Mouse (Mus musculus): ENCODE results near the gene Hsf3.
"Not testable (repeated sequence)": the region's sequence is repeated elsewhere in the genome, so short reads cannot be mapped to it uniquely, and the experiment has no call there.

Hsf3 gene

GRCm38 (mm10) chrX:96456201-96456963, at the start of gene Hsf3:
TSS of gene Hsf3 (minus strand) at chrX:96456294.
- in situ Hi-C loops (cut with MboI; ENCODE audit: unreplicated experiment in 2 of 2) = no loop called here

DNA sequence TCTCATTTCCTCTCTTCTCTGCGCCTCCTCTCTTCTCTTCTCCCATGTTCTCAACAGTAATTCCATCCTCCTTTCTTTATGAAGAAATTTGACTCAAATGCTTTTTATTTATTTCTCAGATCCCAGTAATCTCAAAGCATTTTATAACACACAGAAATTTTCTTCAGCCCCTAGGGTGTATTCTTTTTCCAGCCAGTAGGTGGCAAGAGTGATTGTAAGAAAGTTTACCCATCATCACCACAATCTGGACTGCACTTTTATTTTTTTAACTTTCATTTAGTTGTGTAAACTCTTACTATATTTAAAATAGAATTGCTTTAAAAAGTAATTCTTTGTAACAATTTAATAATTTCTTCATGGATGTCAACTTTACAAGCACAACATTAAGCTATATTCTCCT, 45.5 kb upstream of the Hsf3 start:
- in situ Hi-C loops (cut with MboI; ENCODE audit: unreplicated experiment in 2 of 2) = no loop called here

GRCm38 (mm10) chrX:96455149-96455548, 945 bp downstream of the Hsf3 start, which contains the start of gene Heph:
TSS of gene Heph (plus strand) at chrX:96455359.
- in situ Hi-C loops (cut with MboI; ENCODE audit: unreplicated experiment in 2 of 2) = no loop called here

GRCm38 (mm10) chrX:96419383-96419782, 36.7 kb downstream of the Hsf3 start:
- in situ Hi-C loops (cut with MboI; ENCODE audit: unreplicated experiment in 2 of 2) = no loop called here

- in situ Hi-C loops (cut with MboI; ENCODE audit: unreplicated experiment in 2 of 2) = no loop called here
Observed at GRCm38 (mm10) chrX:96417733-96418132, 38.4 kb downstream of the Hsf3 start.

DNA sequence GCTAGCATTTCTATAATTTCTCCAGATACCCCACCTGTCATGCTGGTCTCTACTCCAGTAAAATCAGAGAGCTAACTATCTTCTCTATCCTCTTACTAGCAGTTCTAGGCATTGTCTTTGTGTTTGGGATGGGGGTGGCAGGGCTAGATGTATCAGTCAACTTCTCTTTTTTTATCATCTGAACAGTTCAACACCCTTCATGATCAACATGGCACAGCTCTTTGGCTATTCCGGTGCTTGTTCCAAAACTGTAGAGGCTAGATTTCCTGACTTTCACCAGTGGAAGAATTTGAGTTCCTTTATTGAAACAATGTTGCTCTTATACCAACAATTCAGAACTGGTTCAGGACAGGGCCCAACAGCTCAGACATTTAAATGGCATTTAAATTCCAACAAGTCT, 39.1 kb downstream of the Hsf3 start:
- in situ Hi-C loops (cut with MboI; ENCODE audit: unreplicated experiment in 2 of 2) = no loop called here

DNA sequence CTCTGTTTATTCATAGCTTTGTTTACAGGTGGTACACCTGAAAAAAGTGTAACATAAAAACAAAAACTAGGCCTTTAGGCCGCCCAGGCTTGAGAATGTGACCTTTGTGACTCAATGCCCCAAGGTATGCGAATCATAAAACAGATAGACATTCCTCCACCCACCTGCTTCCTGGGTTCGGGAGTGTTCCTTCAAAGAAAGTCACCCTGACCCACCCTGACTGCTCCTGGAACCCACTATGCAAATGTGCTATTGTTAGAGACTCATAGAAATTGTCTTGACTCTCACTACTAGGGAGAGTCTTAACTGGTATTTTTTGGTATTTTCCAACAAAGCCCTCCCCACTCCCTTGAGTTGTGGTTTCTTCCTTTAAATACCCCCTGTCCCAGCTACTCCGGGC, 40.7 kb downstream of the Hsf3 start:
- in situ Hi-C loops (cut with MboI; ENCODE audit: unreplicated experiment in 2 of 2) = not testable (repeated sequence)

DNA sequence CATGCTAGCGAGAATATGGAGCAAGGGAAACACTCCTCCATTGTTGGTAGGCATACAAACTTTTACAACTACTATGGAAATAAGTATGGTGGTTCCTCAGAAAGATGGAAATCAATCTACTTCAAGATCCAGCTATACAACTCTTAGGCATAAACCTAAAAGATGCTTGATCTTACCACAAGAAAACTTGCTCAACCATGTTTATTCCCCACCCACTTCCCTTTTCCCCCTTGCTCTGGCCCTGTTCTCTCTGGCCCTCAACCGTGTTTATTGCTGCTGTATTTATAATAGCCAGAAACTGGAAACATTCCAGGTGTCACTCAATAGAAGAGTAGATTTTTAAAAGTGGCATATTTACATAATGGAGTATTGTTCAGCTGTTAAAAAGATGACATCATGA, 117.0 kb downstream of the Hsf3 start:
- in situ Hi-C loops (cut with MboI; ENCODE audit: unreplicated experiment in 2 of 2) = loop anchor here (10.0 kb wide), 2 partner anchors 324 to 334 kb away; no protein-coding TSS in a partner anchor

DNA sequence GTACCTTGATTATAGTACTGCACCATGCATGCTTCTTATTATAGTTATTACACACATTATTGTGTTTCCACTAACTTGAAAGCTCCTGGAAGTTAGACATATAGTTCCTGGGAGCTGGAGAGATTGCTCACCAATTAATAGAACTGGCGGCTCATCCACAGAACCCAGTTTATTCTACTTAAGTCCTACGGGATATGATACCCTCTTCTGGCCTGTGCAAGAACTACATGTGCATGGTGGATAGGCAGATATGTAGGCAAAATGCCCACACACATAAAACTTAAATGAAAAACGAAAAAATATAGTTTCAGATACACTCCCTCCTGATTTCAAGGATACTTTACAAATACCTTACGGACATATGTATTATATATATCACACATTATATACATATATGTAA, 126.3 kb downstream of the Hsf3 start:
- in situ Hi-C loops (cut with MboI; ENCODE audit: unreplicated experiment in 2 of 2) = loop anchor here (10.0 kb wide), 3 partner anchors 125 to 325 kb away; no protein-coding TSS in a partner anchor

DNA sequence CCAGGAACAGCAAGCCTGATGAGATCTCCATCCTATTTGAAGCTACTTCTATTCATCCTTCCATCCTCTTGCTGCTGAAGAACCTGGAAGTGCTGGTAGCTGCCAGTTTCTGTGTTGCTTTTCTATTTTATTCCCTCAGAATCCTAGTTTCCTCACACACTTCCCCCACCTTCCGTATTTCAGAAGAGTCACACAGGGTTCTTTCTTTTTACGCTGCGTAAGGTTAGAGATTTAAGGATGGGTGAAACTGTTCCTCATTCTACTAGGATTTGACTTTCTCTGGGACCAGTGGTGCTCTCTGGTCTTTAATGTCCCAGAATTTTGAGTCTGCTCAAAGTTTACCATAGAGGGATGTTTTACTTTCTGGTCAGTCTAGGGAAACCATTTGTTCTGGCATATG, 162.8 kb downstream of the Hsf3 start, which contains the start of gene Vsig4:
Gene Vsig4, minus strand, starts transcription at position 101 of the 400 bp plus-strand sequence.
- in situ Hi-C loops (cut with MboI; ENCODE audit: unreplicated experiment in 2 of 2) = no loop called here

DNA sequence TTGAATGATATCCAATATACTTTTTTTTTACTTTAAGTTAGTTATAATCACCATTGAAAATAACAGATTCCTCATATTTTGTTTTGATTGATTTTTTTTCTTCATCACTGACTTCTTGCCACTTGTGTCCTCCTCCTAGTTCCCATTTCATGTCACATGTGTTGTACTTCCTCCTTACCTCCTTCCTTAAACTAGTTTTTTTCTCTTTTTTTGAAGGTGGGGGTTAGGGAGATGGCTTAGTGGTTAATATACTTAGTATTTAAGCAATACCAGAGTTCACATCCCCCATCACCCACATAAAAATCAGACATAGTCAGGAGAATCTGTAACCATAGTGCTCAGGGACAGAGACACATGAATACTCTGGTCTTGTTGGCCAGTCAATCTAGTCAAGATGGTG, 199.6 kb downstream of the Hsf3 start:
- in situ Hi-C loops (cut with MboI; ENCODE audit: unreplicated experiment in 2 of 2) = no loop called here
